Mouse (Mus musculus): ENCODE results near the gene St6galnac4. TPM values are rescaled to one million over a fixed set of nuclear protein-coding genes. Genes with fewer than 3 reads are reported as not detected.

The St6galnac4 gene
- 7.0 and 7.2 TPM in 2 replicates for polyA plus RNA-seq (2012; rRNA removed)

- Histone ChIP-seq H3K36me3 (ENCODE audit: control insufficient read depth, insufficient read depth, low read length) (no peaks in the 10 kb centered on the region), H3K4me3 (ENCODE audit: insufficient read depth, low read depth, low read length) (peak within 1 kb of the TSS; percentile 71), H3K4me1 (ENCODE audit: control insufficient read depth, insufficient read depth, low read length) (no peaks in the 10 kb centered on the region), H3K27me3 (replicated peaks; ENCODE audit: control insufficient read depth, insufficient read depth, low read length) (no peaks in the 10 kb centered on the region), H3K27ac (ENCODE audit: insufficient read depth, low read depth, low read length) (peak within 1 kb of the TSS; percentile 76)
- TF ChIP-seq CTCF (conservative IDR thresholded peaks at IDR 0.05; ENCODE audit: insufficient read depth, insufficient read length, low read depth, low read length): 0 out of 2 replicates have a peak, but pooled peaks have one; percentile 15
- no peak for TF ChIP-seq POLR2A (IDR thresholded peaks at IDR 0.05; ENCODE audit: low read depth, low read length)
- DNase-seq: peak; percentile 92
- WGBS: 2% methylated on average over 38 of the region's 38 CpGs
These were observed at the start of gene St6galnac4 for GRCm38 (mm10) chr2:32586871-32587351. Gene St6galnac4 (plus strand): TSS chr2:32587095.

- 7% methylated on average over 9 of the region's 9 CpGs for WGBS
- no peaks in the 10 kb centered on the region for H3K27me3 ChIP-seq (replicated peaks; ENCODE audit: control insufficient read depth, insufficient read depth, low read length)
- H3K36me3 ChIP-seq (ENCODE audit: control insufficient read depth, insufficient read depth, low read length): no peaks in the 10 kb centered on the region
- peak; percentile 78 for DNase-seq
- peak overlapping the region; percentile 97 for H3K27ac ChIP-seq (ENCODE audit: insufficient read depth, low read depth, low read length)
- H3K4me1 ChIP-seq (ENCODE audit: control insufficient read depth, insufficient read depth, low read length): peaks cover 45% of the 10 kb centered on the region
- peak overlapping the region; percentile 74 for H3K4me3 ChIP-seq (ENCODE audit: insufficient read depth, low read depth, low read length)
- TF ChIP-seq CTCF (conservative IDR thresholded peaks at IDR 0.05; ENCODE audit: insufficient read depth, insufficient read length, low read depth, low read length) (no peak), POLR2A (IDR thresholded peaks at IDR 0.05; ENCODE audit: low read depth, low read length) (no peak)
These were observed 49.5 kb upstream of the St6galnac4 start for GRCm38 (mm10) chr2:32537360-32537905.

- no peaks in the 10 kb centered on the region for H3K27me3 ChIP-seq (replicated peaks; ENCODE audit: control insufficient read depth, insufficient read depth, low read length)
- H3K27ac ChIP-seq (ENCODE audit: insufficient read depth, low read depth, low read length): peak overlapping the region; percentile 97; the same call in 1 of the 2 replicates
- 39% methylated on average over 5 of the region's 5 CpGs for WGBS
- H3K4me3 ChIP-seq (ENCODE audit: insufficient read depth, low read depth, low read length): peak overlapping the region; percentile 74; the same call in 1 of the 2 replicates
- H3K4me1 ChIP-seq (ENCODE audit: control insufficient read depth, insufficient read depth, low read length): peaks cover 48% of the 10 kb centered on the region
- no peaks in the 10 kb centered on the region for H3K36me3 ChIP-seq (ENCODE audit: control insufficient read depth, insufficient read depth, low read length)
- peak; percentile 65 for DNase-seq
- no peak for TF ChIP-seq POLR2A (IDR thresholded peaks at IDR 0.05; ENCODE audit: low read depth, low read length)
- TF ChIP-seq CTCF (conservative IDR thresholded peaks at IDR 0.05; ENCODE audit: insufficient read depth, insufficient read length, low read depth, low read length): no peak
These were observed 49.0 kb upstream of the St6galnac4 start for GRCm38 (mm10) chr2:32537941-32538340.

GRCm38 (mm10) chr2:32538461-32538860 is 48.4 kb upstream of the St6galnac4 start:
- TF ChIP-seq CTCF (conservative IDR thresholded peaks at IDR 0.05; ENCODE audit: insufficient read depth, insufficient read length, low read depth, low read length) (no peak), POLR2A (IDR thresholded peaks at IDR 0.05; ENCODE audit: low read depth, low read length) (no peak)
- no peaks in the 10 kb centered on the region for H3K27me3 ChIP-seq (replicated peaks; ENCODE audit: control insufficient read depth, insufficient read depth, low read length)
- 38% methylated on average over 4 of the region's 4 CpGs for WGBS
- DNase-seq: peak; percentile 44
- H3K27ac ChIP-seq (ENCODE audit: insufficient read depth, low read depth, low read length): peak overlapping the region; percentile 20
- H3K36me3 ChIP-seq (ENCODE audit: control insufficient read depth, insufficient read depth, low read length): no peaks in the 10 kb centered on the region
- no peak overlapping the region for H3K4me3 ChIP-seq (ENCODE audit: insufficient read depth, low read depth, low read length)
- H3K4me1 ChIP-seq (ENCODE audit: control insufficient read depth, insufficient read depth, low read length): peaks cover 49% of the 10 kb centered on the region

- 45% methylated on average over 14 of the region's 14 CpGs for WGBS
- peak; percentile 27 for DNase-seq
- H3K36me3 ChIP-seq (ENCODE audit: control insufficient read depth, insufficient read depth, low read length): no peaks in the 10 kb centered on the region
- no peak overlapping the region for H3K4me3 ChIP-seq (ENCODE audit: insufficient read depth, low read depth, low read length)
- no peaks in the 10 kb centered on the region for H3K27me3 ChIP-seq (replicated peaks; ENCODE audit: control insufficient read depth, insufficient read depth, low read length)
- TF ChIP-seq POLR2A (IDR thresholded peaks at IDR 0.05; ENCODE audit: low read depth, low read length) (no peak), CTCF (conservative IDR thresholded peaks at IDR 0.05; ENCODE audit: insufficient read depth, insufficient read length, low read depth, low read length) (no peak)
- no peak overlapping the region for H3K27ac ChIP-seq (ENCODE audit: insufficient read depth, low read depth, low read length)
- peaks cover 42% of the 10 kb centered on the region for H3K4me1 ChIP-seq (ENCODE audit: control insufficient read depth, insufficient read depth, low read length)
These were observed 47.4 kb upstream of the St6galnac4 start for GRCm38 (mm10) chr2:32539452-32539981.

- TF ChIP-seq CTCF (conservative IDR thresholded peaks at IDR 0.05; ENCODE audit: insufficient read depth, insufficient read length, low read depth, low read length): no peak
- TF ChIP-seq POLR2A (IDR thresholded peaks at IDR 0.05; ENCODE audit: low read depth, low read length): no peak
- H3K4me3 ChIP-seq (ENCODE audit: insufficient read depth, low read depth, low read length): no peak overlapping the region
- peaks cover 42% of the 10 kb centered on the region for H3K4me1 ChIP-seq (ENCODE audit: control insufficient read depth, insufficient read depth, low read length)
- H3K27ac ChIP-seq (ENCODE audit: insufficient read depth, low read depth, low read length): no peak overlapping the region
- DNase-seq: peak; percentile 27
- H3K27me3 ChIP-seq (replicated peaks; ENCODE audit: control insufficient read depth, insufficient read depth, low read length): no peaks in the 10 kb centered on the region
- 76% methylated on average over 2 of the region's 2 CpGs for WGBS
- no peaks in the 10 kb centered on the region for H3K36me3 ChIP-seq (ENCODE audit: control insufficient read depth, insufficient read depth, low read length)
These were observed 45.5 kb upstream of the St6galnac4 start for GRCm38 (mm10) chr2:32541333-32541908.

- no peak overlapping the region for H3K4me3 ChIP-seq (ENCODE audit: insufficient read depth, low read depth, low read length)
- no peaks in the 10 kb centered on the region for H3K27me3 ChIP-seq (replicated peaks; ENCODE audit: control insufficient read depth, insufficient read depth, low read length)
- H3K4me1 ChIP-seq (ENCODE audit: control insufficient read depth, insufficient read depth, low read length): peaks cover 47% of the 10 kb centered on the region
- TF ChIP-seq CTCF (conservative IDR thresholded peaks at IDR 0.05; ENCODE audit: insufficient read depth, insufficient read length, low read depth, low read length) (no peak), POLR2A (IDR thresholded peaks at IDR 0.05; ENCODE audit: low read depth, low read length) (no peak)
- no peaks in the 10 kb centered on the region for H3K36me3 ChIP-seq (ENCODE audit: control insufficient read depth, insufficient read depth, low read length)
- H3K27ac ChIP-seq (ENCODE audit: insufficient read depth, low read depth, low read length): no peak overlapping the region
- 78% methylated on average over 4 of the region's 4 CpGs for WGBS
- no peak for DNase-seq
These were observed 44.8 kb upstream of the St6galnac4 start for GRCm38 (mm10) chr2:32541986-32542573.

Measured in kidney, adult 2 months (tissue).